Mouse (Mus musculus): ENCODE results near the gene Hoxd3. TPM values are rescaled to one million over a fixed set of nuclear protein-coding genes. Genes with fewer than 3 reads are reported as not detected.

Hoxd3 gene
- polyA plus RNA-seq, 1 experiment: 5.7 TPM

GRCm38 (mm10) chr2:74709465-74710419 lies 2.0 kb upstream of the Hoxd3 start:
- 8% methylated on average over 5 of the region's 5 CpGs for WGBS
- no peak for DNase-seq
- Histone ChIP-seq H3K27ac (ENCODE audit: insufficient read depth, low read length) (no peak overlapping the region), H3K4me3 (replicated peaks; ENCODE audit: insufficient read depth, low read depth, low read length) (no peak overlapping the region), H3K27me3 (ENCODE audit: control insufficient read depth, insufficient read depth, low read length) (peaks cover 27% of the 10 kb centered on the region), H3K4me1 (ENCODE audit: control insufficient read depth, insufficient read depth, low read length) (no peaks in the 10 kb centered on the region)
- TF ChIP-seq POLR2A (IDR thresholded peaks at IDR 0.05; ENCODE audit: borderline replicate concordance, insufficient read depth, low read length) (no peak), CTCF (IDR thresholded peaks at IDR 0.05; ENCODE audit: borderline replicate concordance, insufficient read depth, low read depth, low read length) (no peak)

DNA sequence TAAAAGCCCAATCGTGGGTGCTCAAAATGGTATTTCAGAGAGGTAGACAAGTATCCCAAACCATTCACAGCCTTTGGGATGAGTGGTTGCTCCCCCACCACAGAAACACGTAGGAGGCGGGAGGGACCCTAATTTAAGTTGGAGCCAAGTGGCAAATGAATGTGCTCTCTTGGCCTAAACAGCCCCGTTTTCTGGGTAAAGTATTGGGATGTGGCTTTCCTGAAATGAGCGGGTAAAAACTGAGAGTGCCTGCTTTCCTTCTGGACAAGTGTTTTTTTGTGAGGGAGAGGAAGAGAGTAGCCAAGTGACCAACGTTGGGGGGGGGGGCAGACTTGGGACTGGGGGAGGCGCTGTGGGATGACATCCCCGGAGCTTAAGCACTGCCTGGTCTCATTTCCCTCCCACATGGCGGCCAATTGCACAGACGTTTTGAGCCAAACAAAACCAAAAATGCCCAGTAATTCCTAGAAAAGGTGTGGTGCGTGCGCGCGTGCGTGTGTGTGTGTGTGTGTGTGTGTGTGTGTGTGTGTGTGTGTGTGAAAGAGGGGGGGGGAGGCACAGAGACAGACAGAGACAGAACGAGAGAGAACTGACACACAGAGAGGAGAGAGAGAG lies 691 bp upstream of the Hoxd3 start:
- WGBS: 2% methylated on average over 16 of the region's 16 CpGs
- Histone ChIP-seq H3K27ac (ENCODE audit: insufficient read depth, low read length) (no peak overlapping the region), H3K27me3 (ENCODE audit: control insufficient read depth, insufficient read depth, low read length) (peaks cover 17% of the 10 kb centered on the region; the same call in 1 of the 2 replicates), H3K4me1 (ENCODE audit: control insufficient read depth, insufficient read depth, low read length) (no peaks in the 10 kb centered on the region), H3K4me3 (replicated peaks; ENCODE audit: insufficient read depth, low read depth, low read length) (no peak overlapping the region)
- TF ChIP-seq POLR2A (IDR thresholded peaks at IDR 0.05; ENCODE audit: borderline replicate concordance, insufficient read depth, low read length) (no peak), CTCF (IDR thresholded peaks at IDR 0.05; ENCODE audit: borderline replicate concordance, insufficient read depth, low read depth, low read length) (no peak)
- no peak for DNase-seq

- TF ChIP-seq CTCF (IDR thresholded peaks at IDR 0.05; ENCODE audit: borderline replicate concordance, insufficient read depth, low read depth, low read length): no peak
- no peak for TF ChIP-seq POLR2A (IDR thresholded peaks at IDR 0.05; ENCODE audit: borderline replicate concordance, insufficient read depth, low read length)
- no peak for DNase-seq
- no peaks in the 10 kb centered on the region for H3K4me1 ChIP-seq (ENCODE audit: control insufficient read depth, insufficient read depth, low read length)
- peaks cover 13% of the 10 kb centered on the region; the same call in 1 of the 2 replicates for H3K27me3 ChIP-seq (ENCODE audit: control insufficient read depth, insufficient read depth, low read length)
- no peak overlapping the region for H3K27ac ChIP-seq (ENCODE audit: insufficient read depth, low read length)
- WGBS: 6% methylated on average over 19 of the region's 19 CpGs
- H3K4me3 ChIP-seq (replicated peaks; ENCODE audit: insufficient read depth, low read depth, low read length): no peak overlapping the region
These were observed 1.8 kb downstream of the Hoxd3 start for GRCm38 (mm10) chr2:74713239-74714150.

DNA sequence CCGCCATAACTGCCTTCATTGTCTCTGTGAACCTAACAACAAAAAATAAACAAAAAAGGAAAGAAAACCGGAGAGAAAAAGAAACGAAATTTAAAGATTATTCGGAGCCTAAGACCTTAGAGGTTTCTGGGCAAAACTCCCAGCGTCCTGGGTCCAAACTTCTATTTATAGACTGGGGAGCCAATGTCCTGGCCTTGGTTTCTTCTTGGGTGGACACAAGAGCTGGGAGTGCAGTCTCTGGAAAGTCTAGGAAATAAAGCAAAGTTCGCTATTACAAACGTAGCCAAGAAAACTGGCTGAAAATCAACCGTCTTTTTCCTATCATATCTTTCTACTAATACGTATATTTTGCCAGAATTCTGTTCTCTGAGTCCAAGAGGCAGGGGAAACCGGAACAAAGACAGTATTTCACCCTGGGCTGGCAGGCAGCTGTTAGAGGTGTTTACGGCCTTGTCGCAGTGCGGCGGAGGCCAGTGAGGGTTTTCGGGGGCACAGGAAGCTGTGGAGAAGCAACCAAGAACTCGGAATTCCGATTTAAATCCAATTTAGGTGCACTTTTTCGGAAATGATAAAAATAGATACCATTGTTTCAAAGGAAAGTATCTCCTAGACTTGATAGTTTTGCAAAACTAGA lies 2.5 kb downstream of the Hoxd3 start:
- no peak overlapping the region for H3K4me3 ChIP-seq (replicated peaks; ENCODE audit: insufficient read depth, low read depth, low read length)
- peaks cover 13% of the 10 kb centered on the region; the same call in 1 of the 2 replicates for H3K27me3 ChIP-seq (ENCODE audit: control insufficient read depth, insufficient read depth, low read length)
- no peak overlapping the region for H3K27ac ChIP-seq (ENCODE audit: insufficient read depth, low read length)
- no peaks in the 10 kb centered on the region for H3K4me1 ChIP-seq (ENCODE audit: control insufficient read depth, insufficient read depth, low read length)
- no peak for DNase-seq
- 10% methylated on average over 18 of the region's 18 CpGs for WGBS
- TF ChIP-seq POLR2A (IDR thresholded peaks at IDR 0.05; ENCODE audit: borderline replicate concordance, insufficient read depth, low read length): no peak
- no peak for TF ChIP-seq CTCF (IDR thresholded peaks at IDR 0.05; ENCODE audit: borderline replicate concordance, insufficient read depth, low read depth, low read length)

DNA sequence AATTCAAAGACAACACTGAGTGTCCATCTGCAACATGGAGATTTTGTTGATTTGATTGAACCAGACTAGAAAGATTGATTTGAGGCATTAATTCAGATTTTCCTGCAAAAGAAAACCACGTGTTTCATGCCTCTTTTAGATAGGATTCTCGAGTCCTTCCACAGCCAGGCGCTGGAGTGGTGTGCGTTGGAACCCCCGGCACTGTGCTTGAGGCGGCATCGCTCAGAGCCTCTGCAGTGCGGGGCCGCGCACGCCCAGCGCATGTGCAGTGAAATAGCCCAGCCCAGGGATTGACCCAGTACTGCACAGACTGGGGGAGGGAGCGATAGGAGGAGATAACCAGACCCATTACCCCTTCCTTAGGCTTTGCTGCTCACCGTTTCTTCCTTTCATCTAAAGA lies 3.2 kb downstream of the Hoxd3 start:
- Histone ChIP-seq H3K27me3 (ENCODE audit: control insufficient read depth, insufficient read depth, low read length) (peaks cover 13% of the 10 kb centered on the region; the same call in 1 of the 2 replicates), H3K4me1 (ENCODE audit: control insufficient read depth, insufficient read depth, low read length) (no peaks in the 10 kb centered on the region), H3K4me3 (replicated peaks; ENCODE audit: insufficient read depth, low read depth, low read length) (no peak overlapping the region), H3K27ac (ENCODE audit: insufficient read depth, low read length) (no peak overlapping the region)
- 3% methylated on average over 14 of the region's 14 CpGs for WGBS
- no peak for TF ChIP-seq CTCF (IDR thresholded peaks at IDR 0.05; ENCODE audit: borderline replicate concordance, insufficient read depth, low read depth, low read length)
- no peak for TF ChIP-seq POLR2A (IDR thresholded peaks at IDR 0.05; ENCODE audit: borderline replicate concordance, insufficient read depth, low read length)
- no peak for DNase-seq

- 4% methylated on average over 26 of the region's 26 CpGs for WGBS
These were observed 3.9 kb downstream of the Hoxd3 start for GRCm38 (mm10) chr2:74715504-74716241.

More at GRCm38 (mm10) chr2:74715504-74716241, 3.9 kb downstream of the Hoxd3 start:
- Histone ChIP-seq H3K4me1 (ENCODE audit: control insufficient read depth, insufficient read depth, low read length) (no peaks in the 10 kb centered on the region), H3K4me3 (replicated peaks; ENCODE audit: insufficient read depth, low read depth, low read length) (no peak overlapping the region), H3K27ac (ENCODE audit: insufficient read depth, low read length) (no peak overlapping the region), H3K27me3 (ENCODE audit: control insufficient read depth, insufficient read depth, low read length) (peaks cover 13% of the 10 kb centered on the region; the same call in 1 of the 2 replicates)
- TF ChIP-seq POLR2A (IDR thresholded peaks at IDR 0.05; ENCODE audit: borderline replicate concordance, insufficient read depth, low read length) (no peak), CTCF (IDR thresholded peaks at IDR 0.05; ENCODE audit: borderline replicate concordance, insufficient read depth, low read depth, low read length) (peak; percentile 62)
- DNase-seq: peak; percentile 39 to 57

Measured in cerebellum, adult 2 months (tissue).